Mouse (Mus musculus) erythroblast, embryonic 14.5 days (primary cell): ENCODE measurements around the gene Brinp2.

ENCODE experiments used
- GATA1 ChIP-seq: IDR thresholded peaks from 2 replicates; pipeline ENCODE4 v1.6.1; 2012; ENCODE audit warnings: low read length, inconsistent platforms, mixed read lengths
- TAL1 ChIP-seq: IDR thresholded peaks from 3 replicates; pipeline ENCODE4 v1.6.1; 2012; ENCODE audit warnings: low read length, inconsistent platforms, mixed read lengths

GRCm38 (mm10) chr1:158218294-158218693 lies 137.8 kb downstream of the Brinp2 start:
- TF ChIP-seq GATA1 (no peak), TAL1 (no peak)
